Mouse (Mus musculus): Measurements from ENCODE around the gene Cenpx. TPM values are rescaled to one million over a fixed set of nuclear protein-coding genes. Genes with fewer than 3 reads are reported as not detected.
A peak's percentile ranks its signal among the peaks of the same experiment; 100 is the strongest.
"Not testable (repeated sequence)": the region's sequence is repeated elsewhere in the genome, so short reads cannot be mapped to it uniquely, and the experiment has no call there.

Cenpx gene
- 157 and 166 TPM in 2 replicates for polyA plus RNA-seq (2012; rRNA removed)

DNA sequence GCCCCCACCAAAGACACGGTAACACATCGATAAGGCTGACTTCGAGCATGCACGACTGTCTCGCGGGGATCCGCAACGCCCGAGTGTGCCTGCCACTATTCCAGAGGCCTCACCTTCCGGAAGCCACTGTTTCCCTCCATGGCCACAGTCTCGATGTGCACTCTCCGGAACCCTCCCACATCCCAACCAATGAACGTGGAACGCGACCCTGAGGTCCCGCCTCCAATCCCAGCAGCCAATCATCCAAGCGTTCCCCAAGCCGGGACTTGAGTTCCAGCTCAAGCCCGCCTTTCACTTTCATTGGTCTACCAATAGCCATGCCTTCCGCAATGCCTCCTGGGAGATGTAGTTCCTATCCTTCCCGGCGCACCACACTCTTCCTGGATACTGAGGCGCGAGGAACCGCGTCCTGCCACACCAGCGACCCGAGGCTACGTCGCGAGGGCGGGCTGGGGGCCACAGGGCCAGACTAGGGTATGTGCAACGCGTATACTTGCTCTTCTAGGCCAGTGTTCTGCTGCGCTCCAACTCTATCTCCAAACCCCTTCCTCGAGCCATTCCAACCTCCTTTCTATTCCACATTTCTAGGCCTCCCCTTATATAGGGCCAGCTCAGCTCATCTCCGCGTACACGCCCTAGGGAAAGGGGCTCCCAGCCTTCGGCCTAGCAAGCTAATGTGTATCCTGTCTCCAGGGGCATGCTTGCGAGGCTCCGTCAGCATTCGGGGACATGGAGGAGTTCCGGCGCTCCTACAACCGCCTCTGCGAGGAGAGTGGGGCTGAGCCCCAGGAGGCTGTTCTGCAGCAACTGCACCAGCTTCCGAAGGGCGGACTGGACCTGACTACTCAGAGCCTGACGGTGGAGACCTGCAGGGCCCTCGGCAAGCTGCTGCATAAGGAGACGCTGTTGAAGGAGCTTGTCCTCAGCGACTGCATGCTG is at the start of gene Cenpx, which contains the start of gene Lrrc45:
Cenpx (minus strand) TSS at position 159 of the 939 bp plus-strand sequence.
Lrrc45 (plus strand) TSS at position 346 of the 939 bp plus-strand sequence.
- 1% methylated on average over 53 of the region's 53 CpGs for WGBS
- H3K4me1 ChIP-seq (ENCODE audit: control insufficient read depth, insufficient read depth, low read length): peaks cover 10% of the 10 kb centered on the region; the same call in 1 of the 2 replicates
- H3K4me3 ChIP-seq (ENCODE audit: insufficient read depth, low read depth, low read length): peak within 1 kb of the TSS; percentile 78
- no peaks in the 10 kb centered on the region for H3K27me3 ChIP-seq (replicated peaks; ENCODE audit: control insufficient read depth, insufficient read depth, low read length)
- peak; percentile 99 for DNase-seq
- H3K27ac ChIP-seq (ENCODE audit: insufficient read depth, low read depth, low read length): peak within 1 kb of the TSS; percentile 33; the same call in 1 of the 2 replicates
- no peaks in the 10 kb centered on the region for H3K36me3 ChIP-seq (ENCODE audit: control insufficient read depth, insufficient read depth, low read length)
- TF ChIP-seq POLR2A (IDR thresholded peaks at IDR 0.05; ENCODE audit: low read depth, low read length): peak; percentile 60
- 0 out of 2 replicates have a peak, but pooled peaks have one; percentile 7 for TF ChIP-seq CTCF (conservative IDR thresholded peaks at IDR 0.05; ENCODE audit: insufficient read depth, insufficient read length, low read depth, low read length)

DNA sequence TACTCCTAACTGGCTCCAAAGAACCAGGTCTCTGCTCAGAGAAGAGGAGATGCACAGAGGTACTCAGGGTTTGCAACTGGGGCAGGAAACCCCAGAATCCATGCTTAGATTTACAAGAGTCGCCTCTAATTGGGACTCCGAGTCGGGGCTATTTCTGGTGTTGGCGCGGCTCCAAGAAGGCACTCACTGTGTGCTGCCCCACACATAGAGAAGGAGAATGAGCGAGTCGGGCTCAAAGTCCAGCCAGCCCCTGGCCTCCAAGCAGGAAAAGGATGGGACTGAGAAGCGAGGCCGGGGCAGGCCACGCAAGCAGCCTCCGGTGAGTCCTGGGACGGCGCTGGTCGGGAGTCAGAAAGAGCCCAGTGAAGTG is 49.1 kb upstream of the Cenpx start, which contains the start of gene Hmga1b:
Hmga1b (plus strand) TSS at position 123 of the 370 bp plus-strand sequence.
- H3K4me1 ChIP-seq (ENCODE audit: control insufficient read depth, insufficient read depth, low read length); DNase-seq; H3K27ac ChIP-seq (ENCODE audit: insufficient read depth, low read depth, low read length); H3K27me3 ChIP-seq (replicated peaks; ENCODE audit: control insufficient read depth, insufficient read depth, low read length); H3K4me3 ChIP-seq (ENCODE audit: insufficient read depth, low read depth, low read length); H3K36me3 ChIP-seq (ENCODE audit: control insufficient read depth, insufficient read depth, low read length): not testable (repeated sequence)
- 21% methylated on average over 14 of the region's 14 CpGs for WGBS

DNA sequence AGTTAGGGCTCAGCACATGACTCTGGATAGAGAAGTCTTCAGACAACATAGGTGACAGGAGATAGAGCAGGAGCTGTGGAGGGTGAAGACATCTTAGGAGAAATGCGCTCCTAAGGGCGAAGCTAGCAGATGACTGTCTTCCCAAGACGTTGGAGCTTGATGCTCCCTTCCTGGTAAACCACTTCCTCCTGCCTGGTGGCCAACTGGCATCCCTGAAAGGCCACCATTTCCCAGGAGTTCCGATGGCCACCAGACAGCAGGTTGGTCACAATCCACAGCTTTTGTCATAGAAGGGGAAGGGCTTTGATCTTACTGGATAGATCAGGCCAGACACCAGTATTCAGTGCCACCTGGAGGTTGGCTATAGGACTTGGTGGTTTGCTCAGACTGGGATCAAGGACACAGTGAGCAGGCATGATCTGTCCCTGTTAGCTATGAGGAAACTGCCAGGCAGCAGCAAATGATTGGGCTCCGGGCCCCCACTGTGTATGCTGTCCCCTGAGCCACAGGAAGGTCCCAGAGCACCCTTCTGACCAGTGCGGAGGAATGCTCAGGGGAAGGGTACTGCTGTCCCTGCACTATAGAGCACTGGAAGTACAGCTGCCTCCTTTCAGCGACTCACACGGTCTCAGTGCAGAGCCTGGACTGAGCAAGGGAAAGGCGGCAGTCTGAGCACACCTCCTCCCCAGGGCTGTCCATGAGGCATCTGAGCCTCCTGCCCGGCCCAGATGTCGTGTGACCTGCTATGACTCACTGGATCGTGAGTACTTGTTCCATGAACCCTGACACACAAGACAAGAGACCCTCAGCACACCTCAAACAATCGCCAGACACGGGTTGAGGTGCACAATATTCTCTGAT is 48.5 kb upstream of the Cenpx start:
- Histone ChIP-seq H3K4me1 (ENCODE audit: control insufficient read depth, insufficient read depth, low read length) (no peaks in the 10 kb centered on the region), H3K36me3 (ENCODE audit: control insufficient read depth, insufficient read depth, low read length) (no peaks in the 10 kb centered on the region), H3K4me3 (ENCODE audit: insufficient read depth, low read depth, low read length) (no peak overlapping the region), H3K27me3 (replicated peaks; ENCODE audit: control insufficient read depth, insufficient read depth, low read length) (peaks cover 1% of the 10 kb centered on the region; the same call in 1 of the 2 replicates), H3K27ac (ENCODE audit: insufficient read depth, low read depth, low read length) (no peak overlapping the region)
- WGBS: 64% methylated on average over 14 of the region's 14 CpGs
- DNase-seq: no peak
- TF ChIP-seq CTCF (conservative IDR thresholded peaks at IDR 0.05; ENCODE audit: insufficient read depth, insufficient read length, low read depth, low read length) (no peak), POLR2A (IDR thresholded peaks at IDR 0.05; ENCODE audit: low read depth, low read length) (no peak)

DNA sequence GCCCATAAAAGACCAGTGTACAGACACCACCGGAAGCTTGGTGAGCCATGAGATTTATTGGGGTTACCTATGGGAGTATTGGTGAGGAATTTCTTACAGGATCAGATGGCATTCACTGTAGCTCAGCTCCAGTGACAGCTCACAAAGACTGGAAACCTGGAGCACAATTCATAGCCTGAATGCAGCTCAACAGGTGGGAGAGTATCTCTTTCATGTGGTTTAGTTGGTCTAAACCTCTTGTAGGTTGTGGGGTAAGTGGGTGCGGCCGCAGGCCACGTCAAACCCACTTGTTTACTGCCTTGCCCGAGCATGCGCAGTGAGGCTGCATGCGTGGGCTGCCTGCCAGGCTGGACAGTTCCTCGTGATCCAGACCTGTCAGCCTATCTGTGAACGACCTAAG is 46.7 kb upstream of the Cenpx start:
- no peak for TF ChIP-seq POLR2A (IDR thresholded peaks at IDR 0.05; ENCODE audit: low read depth, low read length)
- H3K36me3 ChIP-seq (ENCODE audit: control insufficient read depth, insufficient read depth, low read length): no peaks in the 10 kb centered on the region
- H3K27ac ChIP-seq (ENCODE audit: insufficient read depth, low read depth, low read length): no peak overlapping the region
- no peaks in the 10 kb centered on the region for H3K4me1 ChIP-seq (ENCODE audit: control insufficient read depth, insufficient read depth, low read length)
- WGBS: 52% methylated on average over 9 of the region's 9 CpGs
- DNase-seq: peak; percentile 41
- H3K4me3 ChIP-seq (ENCODE audit: insufficient read depth, low read depth, low read length): no peak overlapping the region
- peaks cover 1% of the 10 kb centered on the region; the same call in 1 of the 2 replicates for H3K27me3 ChIP-seq (replicated peaks; ENCODE audit: control insufficient read depth, insufficient read depth, low read length)

DNA sequence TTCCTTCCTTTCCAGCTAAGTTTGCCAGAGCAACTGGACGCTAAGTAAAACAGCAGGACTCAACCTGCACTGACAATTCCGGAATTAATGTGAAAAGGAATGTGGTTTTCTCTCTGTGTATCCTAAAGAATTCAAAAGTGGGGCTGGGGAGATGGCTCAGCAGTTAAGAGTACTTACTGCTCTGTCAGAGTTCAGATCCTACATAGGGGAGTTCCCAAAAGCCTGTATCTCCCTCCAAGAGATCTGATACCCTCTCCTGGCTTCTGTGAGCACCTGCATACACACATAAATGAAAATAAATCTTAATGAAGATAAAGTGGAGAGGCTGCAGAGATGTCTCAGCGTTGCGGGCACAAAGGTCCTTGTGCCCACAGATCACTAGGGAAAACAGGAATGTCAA is 38.1 kb upstream of the Cenpx start:
- Histone ChIP-seq H3K27ac (ENCODE audit: insufficient read depth, low read depth, low read length) (no peak overlapping the region), H3K4me3 (ENCODE audit: insufficient read depth, low read depth, low read length) (no peak overlapping the region), H3K4me1 (ENCODE audit: control insufficient read depth, insufficient read depth, low read length) (0 out of 2 replicates have a peak, but pooled peaks cover 4% of the 10 kb centered on the region), H3K27me3 (replicated peaks; ENCODE audit: control insufficient read depth, insufficient read depth, low read length) (no peaks in the 10 kb centered on the region), H3K36me3 (ENCODE audit: control insufficient read depth, insufficient read depth, low read length) (no peaks in the 10 kb centered on the region)
- TF ChIP-seq POLR2A (IDR thresholded peaks at IDR 0.05; ENCODE audit: low read depth, low read length) (no peak), CTCF (conservative IDR thresholded peaks at IDR 0.05; ENCODE audit: insufficient read depth, insufficient read length, low read depth, low read length) (no peak)
- DNase-seq: no peak
- 69% methylated on average over 4 of the region's 4 CpGs for WGBS

DNA sequence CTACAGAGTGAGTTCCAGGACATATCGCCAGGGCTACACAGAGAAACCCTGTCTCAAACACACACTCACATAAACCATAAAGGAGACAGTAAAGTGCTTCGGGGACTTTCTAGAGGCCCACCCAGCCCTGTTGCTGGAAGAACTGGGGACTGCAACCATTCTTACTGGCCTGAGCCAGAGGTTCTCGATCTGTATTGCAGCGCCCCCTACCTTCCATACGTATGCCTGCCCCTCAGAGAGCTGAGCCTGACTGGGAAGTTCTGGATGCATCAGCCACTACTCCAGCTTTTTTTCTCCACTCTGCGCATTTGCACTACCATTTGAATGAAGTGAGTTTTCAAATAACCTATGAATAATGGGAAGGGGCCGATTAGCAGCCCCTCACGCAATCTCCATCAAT is 35.9 kb upstream of the Cenpx start:
- DNase-seq: peak; percentile 57
- H3K36me3 ChIP-seq (ENCODE audit: control insufficient read depth, insufficient read depth, low read length): no peaks in the 10 kb centered on the region
- 68% methylated on average over 8 of the region's 8 CpGs for WGBS
- H3K27ac ChIP-seq (ENCODE audit: insufficient read depth, low read depth, low read length): no peak overlapping the region
- H3K4me1 ChIP-seq (ENCODE audit: control insufficient read depth, insufficient read depth, low read length): 0 out of 2 replicates have a peak, but pooled peaks cover 4% of the 10 kb centered on the region
- H3K4me3 ChIP-seq (ENCODE audit: insufficient read depth, low read depth, low read length): no peak overlapping the region
- TF ChIP-seq POLR2A (IDR thresholded peaks at IDR 0.05; ENCODE audit: low read depth, low read length): no peak
- TF ChIP-seq CTCF (conservative IDR thresholded peaks at IDR 0.05; ENCODE audit: insufficient read depth, insufficient read length, low read depth, low read length): peak; percentile 73
- no peaks in the 10 kb centered on the region for H3K27me3 ChIP-seq (replicated peaks; ENCODE audit: control insufficient read depth, insufficient read depth, low read length)

All from kidney, adult 2 months (tissue).